Mouse (Mus musculus) spleen, embryonic (tissue): ENCODE results near the gene Prelp.

ENCODE experiments used
- CTCF ChIA-PET: fragments of 350-600 bp; sonication (Branson Sonifier 250); formaldehyde crosslinking; loops from one replicate; lab custom pipeline; 2022; lab: Charles Lee

Prelp gene

GRCm38 (mm10) chr1:133900825-133901224 lies 20.4 kb downstream of the Prelp start:
- CTCF ChIA-PET = interaction anchor here (0.5 kb wide), 1 partner anchor 159 kb away, joined by 3 read pairs; no protein-coding TSS in a partner anchor

- CTCF ChIA-PET = interaction anchor here (0.6 to 0.7 kb wide), 2 partner anchors 930 to 1133 kb away, joined by 4 read pairs; no protein-coding TSS in a partner anchor
These were observed 22.1 kb downstream of the Prelp start for GRCm38 (mm10) chr1:133899043-133899542.

- CTCF ChIA-PET = interaction anchor here (0.8 kb wide), 1 partner anchor 160 kb away, joined by 3 read pairs; no protein-coding TSS in a partner anchor
These were observed 23.9 kb downstream of the Prelp start for GRCm38 (mm10) chr1:133897293-133897692.

- CTCF ChIA-PET = no interaction called here
These were observed 29.7 kb downstream of the Prelp start for GRCm38 (mm10) chr1:133891489-133891888.

- CTCF ChIA-PET = no interaction called here
These were observed 31.1 kb downstream of the Prelp start for GRCm38 (mm10) chr1:133889949-133890598.

- CTCF ChIA-PET = no interaction called here
These were observed 33.5 kb downstream of the Prelp start for GRCm38 (mm10) chr1:133887538-133888250.

- CTCF ChIA-PET = no interaction called here
These were observed 34.2 kb downstream of the Prelp start for GRCm38 (mm10) chr1:133887044-133887443.

- CTCF ChIA-PET = no interaction called here
These were observed 34.8 kb downstream of the Prelp start for GRCm38 (mm10) chr1:133886431-133886830.

- CTCF ChIA-PET = no interaction called here
These were observed 35.4 kb downstream of the Prelp start for GRCm38 (mm10) chr1:133885811-133886210.

GRCm38 (mm10) chr1:133884746-133885145 lies 36.5 kb downstream of the Prelp start:
- CTCF ChIA-PET = no interaction called here

- CTCF ChIA-PET = no interaction called here
These were observed 37.1 kb downstream of the Prelp start for GRCm38 (mm10) chr1:133884090-133884489.

- CTCF ChIA-PET = no interaction called here
These were observed 38.7 kb downstream of the Prelp start for GRCm38 (mm10) chr1:133882283-133883217.

- CTCF ChIA-PET = no interaction called here
These were observed 39.4 kb downstream of the Prelp start for GRCm38 (mm10) chr1:133881813-133882212.

GRCm38 (mm10) chr1:133878825-133879423 lies 42.3 kb downstream of the Prelp start:
- CTCF ChIA-PET = no interaction called here

GRCm38 (mm10) chr1:133876936-133877335 lies 44.3 kb downstream of the Prelp start:
- CTCF ChIA-PET = no interaction called here

- CTCF ChIA-PET = interaction anchor here (0.7 kb wide), 1 partner anchor 111 kb away, joined by 4 read pairs; no protein-coding TSS in a partner anchor
These were observed 48.0 kb downstream of the Prelp start for GRCm38 (mm10) chr1:133873086-133873813.

- CTCF ChIA-PET = no interaction called here
These were observed 50.0 kb downstream of the Prelp start for GRCm38 (mm10) chr1:133871241-133871640.

GRCm38 (mm10) chr1:133869221-133869620 lies 52.0 kb downstream of the Prelp start:
- CTCF ChIA-PET = no interaction called here

GRCm38 (mm10) chr1:133863257-133863997 lies 57.8 kb downstream of the Prelp start:
- CTCF ChIA-PET = no interaction called here

- CTCF ChIA-PET = no interaction called here
These were observed 60.2 kb downstream of the Prelp start for GRCm38 (mm10) chr1:133861028-133861427.
